ENCODE assay signal across 8 mouse cellular contexts in genomic region chr2:104742741-104743064, GRCm38 (mm10). TPM values are rescaled to one million over a fixed set of nuclear protein-coding genes. Genes with fewer than 3 reads are reported as not detected.
DNase-seq lines count a peak whose midpoint lies in the region; ATAC-seq and TF ChIP-seq lines count a peak whose summit lies in the region.

TSS of gene Depdc7 (minus strand) at chr2:104742878.

- H3K4me2 ChIP-seq in hindbrain, embryonic 14.5 days (replicated peaks) = peak within 1 kb of the TSS; percentile 99

- peak; percentile 42 for DNase-seq in Patski (ENCODE audit: low read depth, low spot score)
- DNase-seq in cerebellum, postnatal 10 days = peak; percentile 90 to 92
- DNase-seq in frontal cortex, postnatal 36 days (ENCODE audit: low spot score in 2 of 2) = peak; percentile 78 to 81
- DNase-seq in hindbrain, embryonic 14.5 days (ENCODE audit: low spot score) = peak; percentile 69
- peak; percentile 82 to 84 for DNase-seq in layer of hippocampus, postnatal 36 days
- DNase-seq in lung, postnatal 25 days (ENCODE audit: low spot score) = peak; percentile 90
- DNase-seq in retina, adult 2 months (ENCODE audit: low read depth, low spot score) = peak; percentile 16
- peak; percentile 95 for DNase-seq in thymus, postnatal 4 days

- TF ChIP-seq CTCF in Patski (IDR thresholded peaks at IDR 0.05) = no peak

- no peak within 1 kb of the TSS for H3K27ac ChIP-seq in hindbrain, embryonic 14.5 days

- peak; percentile 91 for ATAC-seq in Patski
- peak; percentile 85 for ATAC-seq in hindbrain, embryonic 14.5 days (ENCODE audit: low FRiP score)

- POLR2A ChIA-PET in Patski (lab: Charles Lee) = no interaction called here

- under 1% methylated on average over 31 of the region's 31 CpGs for WGBS in hindbrain, embryonic 14.5 days

- no peaks in the 10 kb centered on the region for H3K9me3 ChIP-seq in hindbrain, embryonic 14.5 days (ENCODE audit: control insufficient read depth, low read length)

- H3K36me3 ChIP-seq in hindbrain, embryonic 14.5 days (replicated peaks; ENCODE audit: control insufficient read depth, insufficient read depth) = no peaks in the 10 kb centered on the region

- peak within 1 kb of the TSS; percentile 69 for H3K4me3 ChIP-seq in hindbrain, embryonic 14.5 days (replicated peaks; ENCODE audit: low read length)

- CTCF ChIA-PET in Patski (lab: Charles Lee) = interaction anchor here (1.9 kb wide), 1 partner anchor 57 kb away, joined by 6 read pairs; no protein-coding TSS in a partner anchor

- H3K27me3 ChIP-seq in Patski = no peaks in the 10 kb centered on the region
- peaks cover 36% of the 10 kb centered on the region for H3K27me3 ChIP-seq in hindbrain, embryonic 14.5 days (ENCODE audit: control insufficient read depth, insufficient read depth, low read length)

- peak within 1 kb of the TSS; percentile 72 for H3K9ac ChIP-seq in hindbrain, embryonic 14.5 days

- in situ Hi-C loops in Patski (cut with MboI; ENCODE audit: low pct_unique_long_range_greater_than_20kb) = no loop called here

- peaks cover 13% of the 10 kb centered on the region for H3K4me1 ChIP-seq in hindbrain, embryonic 14.5 days (replicated peaks; ENCODE audit: control insufficient read depth, insufficient read depth, low read length)

RNA-seq across cellular contexts. Expression of gene Depdc7, which starts in this region (rescaled TPM):
- polyA plus RNA-seq in Patski (2021) = 19.8 TPM
- polyA plus RNA-seq in hindbrain, embryonic 14.5 days (2014; fragmentation: Nextera tagmentation; extraction: Ambion mirVana) = 1.6 TPM in 2 replicates
- total RNA-seq in layer of hippocampus, postnatal 36 days (2021) = 1 to 10 TPM; 1.9 to 2.2 TPM

Comparison
In these comparisons a context has a peak if more than half of its experiments do, and no peak if none do; other contexts are left out.
1. DNase-seq: peak in every context shown above with its lines; median percentile 95 in thymus, postnatal 4 days; 91 in cerebellum, postnatal 10 days; 90 in lung, postnatal 25 days; 83 in layer of hippocampus, postnatal 36 days; 80 in frontal cortex, postnatal 36 days; 69 in hindbrain, embryonic 14.5 days; 42 in Patski; 16 in retina, adult 2 months.